Mouse (Mus musculus): ENCODE data around the gene Mycbp. TPM values are rescaled to one million over a fixed set of nuclear protein-coding genes. Genes with fewer than 3 reads are reported as not detected.

Mycbp gene
- polyA plus RNA-seq, 1 experiment from 2014 or later: 55.4 TPM

DNA sequence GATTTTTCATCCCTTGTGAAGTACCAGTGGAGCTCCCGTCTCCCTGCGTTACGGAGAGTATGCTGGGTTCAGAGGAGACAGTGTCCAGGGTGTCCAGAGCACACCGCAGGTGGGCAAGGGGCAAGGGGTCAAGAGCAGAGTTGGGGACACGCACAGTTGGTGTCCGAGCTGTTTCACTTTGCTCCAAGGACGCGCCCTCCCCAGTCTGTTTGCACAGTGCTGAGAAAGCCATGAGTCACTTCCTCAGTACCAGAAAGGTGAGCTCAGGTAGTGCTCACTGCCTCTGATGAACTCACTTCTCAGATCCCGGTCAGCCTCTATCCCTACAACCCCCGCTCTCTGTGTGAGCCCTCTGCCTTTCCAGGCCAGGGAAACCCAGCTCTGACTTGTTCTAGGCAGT, 45.0 kb downstream of the Mycbp start:
- Histone ChIP-seq H3K4me3 (ENCODE audit: low read length) (no peak overlapping the region), H3K9ac (ENCODE audit: low read length) (no peak overlapping the region), H3K4me2 (ENCODE audit: low read depth, low read length) (no peak overlapping the region), H3K9me3 (replicated peaks; ENCODE audit: control insufficient read depth, low read length) (no peaks in the 10 kb centered on the region), H3K27ac (ENCODE audit: low read length) (no peak overlapping the region), H3K4me1 (ENCODE audit: control insufficient read depth, insufficient read depth, low read length) (no peaks in the 10 kb centered on the region), H3K27me3 (ENCODE audit: control insufficient read depth, insufficient read depth, low read length) (0 out of 2 replicates have a peak, but pooled peaks cover 3% of the 10 kb centered on the region), H3K36me3 (ENCODE audit: control insufficient read depth, insufficient read depth) (no peaks in the 10 kb centered on the region)
- ATAC-seq (replicated peaks; ENCODE audit: extremely low read depth, insufficient read depth, low FRiP score): no peak
- 73% methylated on average over 10 of the region's 10 CpGs for WGBS

DNA sequence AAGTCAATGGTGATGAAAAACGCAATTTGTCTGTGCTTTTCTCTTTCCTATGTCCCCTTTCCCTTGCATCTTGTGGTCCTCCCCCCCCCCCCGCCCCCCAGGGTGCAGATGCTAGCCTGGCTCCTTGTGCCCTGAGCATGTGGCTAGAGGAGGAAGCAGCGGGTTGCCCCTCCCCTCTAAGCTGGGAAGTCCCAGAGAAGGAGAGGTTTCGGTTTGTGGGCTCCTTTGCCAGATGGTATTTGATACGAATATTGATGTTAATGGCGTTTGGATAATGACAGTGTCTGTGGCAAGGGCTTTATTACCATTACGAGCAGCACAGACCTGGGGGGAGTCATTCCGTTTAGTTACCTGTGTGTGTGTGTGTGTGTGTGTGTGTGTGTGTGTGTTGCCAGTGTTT, 47.4 kb downstream of the Mycbp start:
- Histone ChIP-seq H3K36me3 (ENCODE audit: control insufficient read depth, insufficient read depth) (no peaks in the 10 kb centered on the region), H3K9ac (ENCODE audit: low read length) (no peak overlapping the region), H3K27me3 (ENCODE audit: control insufficient read depth, insufficient read depth, low read length) (peaks cover 11% of the 10 kb centered on the region), H3K9me3 (replicated peaks; ENCODE audit: control insufficient read depth, low read length) (no peaks in the 10 kb centered on the region), H3K4me2 (ENCODE audit: low read depth, low read length) (no peak overlapping the region), H3K4me3 (ENCODE audit: low read length) (no peak overlapping the region), H3K4me1 (ENCODE audit: control insufficient read depth, insufficient read depth, low read length) (no peaks in the 10 kb centered on the region), H3K27ac (ENCODE audit: low read length) (no peak overlapping the region)
- no peak for ATAC-seq (replicated peaks; ENCODE audit: extremely low read depth, insufficient read depth, low FRiP score)
- 48% methylated on average over 7 of the region's 8 CpGs for WGBS

DNA sequence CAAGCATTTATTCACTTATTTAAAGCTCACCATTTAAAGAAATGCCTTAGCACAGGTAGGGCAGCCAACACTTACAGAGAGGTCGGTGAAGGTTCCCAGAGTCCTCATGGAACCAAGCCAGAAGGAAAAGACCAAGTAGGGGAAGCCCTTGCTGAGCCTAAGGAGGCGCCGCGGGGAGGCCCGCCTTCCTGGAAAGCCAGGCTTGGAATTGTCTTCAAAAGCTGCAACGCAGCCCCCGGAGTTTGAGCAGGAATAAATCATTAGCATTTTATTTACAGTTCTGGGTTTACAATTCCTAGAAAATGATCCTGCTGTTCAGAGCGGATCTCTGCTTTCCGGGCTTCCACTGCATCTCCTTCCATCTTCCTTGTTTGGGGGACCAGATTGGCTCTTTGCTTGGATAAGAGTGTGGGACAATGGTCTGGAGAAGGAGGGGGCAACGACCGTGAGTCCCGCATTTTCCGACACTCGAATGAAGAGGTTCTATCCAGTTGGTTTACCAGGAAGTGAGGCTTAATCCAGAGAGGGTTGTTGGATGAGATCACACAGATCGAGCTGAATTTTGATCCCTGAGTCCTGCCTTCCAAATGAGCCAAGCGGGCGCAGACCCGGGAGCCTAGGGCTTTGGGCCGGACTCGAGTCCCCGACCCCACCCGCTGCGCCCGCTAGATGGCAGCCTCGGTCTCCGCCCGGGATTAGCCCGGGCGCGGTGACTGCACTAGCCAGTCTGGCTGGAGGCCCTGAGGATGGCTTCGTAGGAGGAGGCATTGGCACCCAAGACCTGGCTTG, 52.3 kb downstream of the Mycbp start:
- Histone ChIP-seq H3K9ac (ENCODE audit: low read length) (0 out of 2 replicates have a peak overlapping the region, but pooled peaks have one; percentile 0), H3K4me1 (ENCODE audit: control insufficient read depth, insufficient read depth, low read length) (0 out of 2 replicates have a peak, but pooled peaks cover 3% of the 10 kb centered on the region), H3K27me3 (ENCODE audit: control insufficient read depth, insufficient read depth, low read length) (peaks cover 8% of the 10 kb centered on the region), H3K4me2 (ENCODE audit: low read depth, low read length) (peak overlapping the region; percentile 55), H3K36me3 (ENCODE audit: control insufficient read depth, insufficient read depth) (no peaks in the 10 kb centered on the region), H3K27ac (ENCODE audit: low read length) (no peak overlapping the region), H3K4me3 (ENCODE audit: low read length) (0 out of 2 replicates have a peak overlapping the region, but pooled peaks have one; percentile 11), H3K9me3 (replicated peaks; ENCODE audit: control insufficient read depth, low read length) (no peaks in the 10 kb centered on the region)
- WGBS: 5% methylated on average over 31 of the region's 31 CpGs
- 0 out of 2 replicates have a peak, but pooled peaks have one; percentile 32 for ATAC-seq (replicated peaks; ENCODE audit: extremely low read depth, insufficient read depth, low FRiP score)

DNA sequence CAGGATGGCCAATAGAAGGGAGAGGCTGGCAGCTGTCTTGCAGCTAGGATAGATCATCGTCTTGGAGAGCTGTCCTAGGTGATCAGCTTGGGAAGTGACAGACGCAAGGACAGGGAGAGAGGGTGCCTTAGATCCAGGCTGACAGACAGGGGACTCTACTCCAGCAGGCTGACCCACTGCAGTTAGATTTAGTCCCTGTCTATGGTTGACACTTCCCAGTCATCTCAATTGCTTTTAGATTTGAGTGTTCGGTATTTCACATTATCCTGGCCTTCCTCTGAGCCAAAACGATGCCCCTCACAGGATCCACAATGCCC, 52.8 kb downstream of the Mycbp start:
- 57% methylated on average over 4 of the region's 4 CpGs for WGBS
- Histone ChIP-seq H3K36me3 (ENCODE audit: control insufficient read depth, insufficient read depth) (no peaks in the 10 kb centered on the region), H3K9ac (ENCODE audit: low read length) (no peak overlapping the region), H3K4me1 (ENCODE audit: control insufficient read depth, insufficient read depth, low read length) (0 out of 2 replicates have a peak, but pooled peaks cover 3% of the 10 kb centered on the region), H3K9me3 (replicated peaks; ENCODE audit: control insufficient read depth, low read length) (no peaks in the 10 kb centered on the region), H3K27me3 (ENCODE audit: control insufficient read depth, insufficient read depth, low read length) (peaks cover 8% of the 10 kb centered on the region), H3K4me3 (ENCODE audit: low read length) (no peak overlapping the region), H3K27ac (ENCODE audit: low read length) (no peak overlapping the region), H3K4me2 (ENCODE audit: low read depth, low read length) (peak overlapping the region; percentile 55)
- ATAC-seq (replicated peaks; ENCODE audit: extremely low read depth, insufficient read depth, low FRiP score): no peak

DNA sequence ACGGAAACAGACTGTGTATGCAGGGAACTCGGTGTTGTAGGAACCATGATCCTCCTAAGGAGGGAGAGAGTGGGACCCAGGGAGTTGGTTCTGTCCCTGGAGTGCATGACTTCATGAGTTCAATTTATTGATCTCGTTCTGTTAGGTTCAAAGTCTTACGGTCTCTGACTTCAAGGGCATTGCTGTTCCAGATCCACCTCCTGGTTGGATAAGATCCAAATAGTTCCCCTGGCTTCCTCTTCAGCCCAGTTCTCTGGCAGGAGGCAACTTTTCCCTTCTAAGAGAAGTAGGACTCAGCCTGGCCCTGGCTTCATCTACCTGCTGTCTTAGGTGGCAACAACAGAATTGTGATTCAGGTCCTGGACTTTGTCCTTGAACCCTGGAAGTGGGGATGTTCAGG, 53.3 kb downstream of the Mycbp start:
- 61% methylated on average over 4 of the region's 4 CpGs for WGBS

DNA sequence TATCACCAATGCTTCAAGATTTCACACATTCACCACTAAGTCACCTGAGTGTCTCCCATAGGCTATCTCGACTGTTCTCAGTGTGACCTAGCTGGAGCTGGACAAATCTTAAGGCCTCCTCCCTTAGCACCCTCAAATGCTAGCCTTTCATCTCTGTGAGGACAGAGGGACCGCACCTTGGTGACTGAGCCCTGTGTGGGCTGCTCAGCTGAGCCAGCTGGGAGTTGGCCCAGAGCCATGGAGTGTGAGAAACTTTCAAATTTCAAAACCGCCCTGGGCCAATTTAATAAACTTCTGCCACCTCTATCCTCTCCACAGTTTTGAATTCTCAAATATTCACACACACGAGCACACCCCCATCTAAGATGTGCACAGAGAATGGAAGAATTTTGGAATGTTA, 56.3 kb downstream of the Mycbp start:
- H3K4me3 ChIP-seq (ENCODE audit: low read length): no peak overlapping the region
- H3K4me2 ChIP-seq (ENCODE audit: low read depth, low read length): 0 out of 2 replicates have a peak overlapping the region, but pooled peaks have one; percentile 13
- no peak for ATAC-seq (replicated peaks; ENCODE audit: extremely low read depth, insufficient read depth, low FRiP score)
- peaks cover 3% of the 10 kb centered on the region; the same call in 1 of the 2 replicates for H3K4me1 ChIP-seq (ENCODE audit: control insufficient read depth, insufficient read depth, low read length)
- no peaks in the 10 kb centered on the region for H3K36me3 ChIP-seq (ENCODE audit: control insufficient read depth, insufficient read depth)
- H3K9me3 ChIP-seq (replicated peaks; ENCODE audit: control insufficient read depth, low read length): no peaks in the 10 kb centered on the region
- no peak overlapping the region for H3K9ac ChIP-seq (ENCODE audit: low read length)
- 44% methylated on average over 4 of the region's 4 CpGs for WGBS
- H3K27ac ChIP-seq (ENCODE audit: low read length): no peak overlapping the region
- peaks cover 8% of the 10 kb centered on the region for H3K27me3 ChIP-seq (ENCODE audit: control insufficient read depth, insufficient read depth, low read length)

More for the DNA sequence above, 53.3 kb downstream of the Mycbp start:
- peaks cover 8% of the 10 kb centered on the region for H3K27me3 ChIP-seq (ENCODE audit: control insufficient read depth, insufficient read depth, low read length)
- no peak overlapping the region for H3K9ac ChIP-seq (ENCODE audit: low read length)
- H3K4me1 ChIP-seq (ENCODE audit: control insufficient read depth, insufficient read depth, low read length): 0 out of 2 replicates have a peak, but pooled peaks cover 3% of the 10 kb centered on the region
- H3K27ac ChIP-seq (ENCODE audit: low read length): no peak overlapping the region
- H3K4me2 ChIP-seq (ENCODE audit: low read depth, low read length): no peak overlapping the region
- no peak overlapping the region for H3K4me3 ChIP-seq (ENCODE audit: low read length)
- no peaks in the 10 kb centered on the region for H3K36me3 ChIP-seq (ENCODE audit: control insufficient read depth, insufficient read depth)
- no peaks in the 10 kb centered on the region for H3K9me3 ChIP-seq (replicated peaks; ENCODE audit: control insufficient read depth, low read length)
- ATAC-seq (replicated peaks; ENCODE audit: extremely low read depth, insufficient read depth, low FRiP score): no peak

Other genes with a start within 250 kb of the Mycbp start
- 47.1 and 58.8 TPM in 2 replicates for gene Macf1, start 220.5 kb upstream of the Mycbp start, polyA plus RNA-seq (2015; fragmentation: Nextera tagmentation; extraction: Ambion mirVana)
- 519 and 560 TPM in 2 replicates for gene Ndufs5, start 186.6 kb upstream of the Mycbp start, polyA plus RNA-seq (2015; fragmentation: Nextera tagmentation; extraction: Ambion mirVana)
- 44.3 and 48.8 TPM in 2 replicates for gene Akirin1, start 154.5 kb upstream of the Mycbp start, polyA plus RNA-seq (2015; fragmentation: Nextera tagmentation; extraction: Ambion mirVana)
- 3.4 and 4.1 TPM in 2 replicates for gene Rhbdl2, start 117.0 kb upstream of the Mycbp start, polyA plus RNA-seq (2015; fragmentation: Nextera tagmentation; extraction: Ambion mirVana)
- gene 4933427I04Rik, start 45.2 kb upstream of the Mycbp start, polyA plus RNA-seq (2015; fragmentation: Nextera tagmentation; extraction: Ambion mirVana): 0.06 TPM in 1 of 2 replicates, not detected in the other
- 40.3 and 44.4 TPM in 2 replicates for gene Rragc, start 12.6 kb downstream of the Mycbp start, polyA plus RNA-seq (2015; fragmentation: Nextera tagmentation; extraction: Ambion mirVana)
- not detected in 2 replicates for gene 4930535I16Rik, start 13.2 kb downstream of the Mycbp start, polyA plus RNA-seq (2015; fragmentation: Nextera tagmentation; extraction: Ambion mirVana)

Data from heart, embryonic 16.5 days (tissue).